Mouse (Mus musculus) embryonic facial prominence, embryonic 12.5 days (tissue): ENCODE measurements around the gene Bcl9. TPM values are rescaled to one million over a fixed set of nuclear protein-coding genes. Genes with fewer than 3 reads are reported as not detected.

Source experiments
- polyA plus RNA-seq: library from polyadenylated mRNA; unstranded; fragments of >200 nt; fragmentation: Nextera tagmentation; extraction: Ambion mirVana; gene quantifications from 2 replicates; pipeline ENCODE4 v1.2.1, GENCODE M21; 2016

The Bcl9 gene
- polyA plus RNA-seq, 1 experiment from 2014 or later, result 82.4 TPM

Other genes starting within 250 kb of the Bcl9 start
- gene Acp6, start 139.1 kb downstream of the Bcl9 start, polyA plus RNA-seq, result 41.1 and 43.0 TPM in 2 replicates
- gene Olfr1402, start 124.1 kb upstream of the Bcl9 start, polyA plus RNA-seq, result not detected in 2 replicates